Mouse (Mus musculus): ENCODE data around the gene Gm29776.

Gene Gm29776

DNA sequence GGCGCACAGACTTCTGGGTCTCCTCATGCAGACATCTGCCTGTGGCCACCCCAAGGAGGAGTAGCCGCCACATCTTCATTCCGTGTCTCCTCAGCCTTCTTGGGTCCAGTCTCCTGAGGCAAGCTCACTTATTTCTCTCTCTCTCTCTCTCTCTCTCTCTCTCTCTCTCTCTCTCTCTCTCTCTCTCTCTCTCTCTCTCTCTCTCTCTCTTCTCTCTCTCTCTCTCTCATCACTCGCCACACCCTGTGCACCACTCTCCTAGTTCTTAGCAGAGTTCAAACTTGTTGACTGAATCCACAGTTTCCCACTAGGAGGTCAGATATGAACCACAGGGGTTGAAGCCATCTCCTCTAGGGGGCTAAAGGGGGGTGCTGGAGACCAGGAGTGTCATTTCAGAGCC, at the start of gene Gm29776:
Gene Gm29776, minus strand, starts transcription at position 101 of the 400 bp plus-strand sequence.
- DNase-seq = no peak

DNA sequence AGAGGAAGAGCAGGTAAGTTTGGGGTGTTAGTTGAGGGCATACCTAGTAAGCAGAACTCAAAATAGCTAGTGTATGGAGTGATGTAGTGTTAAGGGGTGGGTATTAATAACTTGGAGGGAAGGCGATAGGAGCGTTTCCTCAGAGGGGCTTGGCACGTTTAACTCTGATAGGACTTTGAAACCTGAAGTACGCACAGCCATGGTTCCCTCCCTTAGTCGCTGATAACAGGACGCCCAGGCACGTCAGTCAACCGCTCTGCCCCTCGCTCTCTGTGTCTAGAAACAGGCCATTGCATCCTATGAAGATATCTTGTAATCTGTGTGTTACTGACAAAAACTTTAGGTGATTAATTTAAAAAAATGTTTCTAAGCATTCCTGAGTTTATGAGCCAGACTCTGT, 47.4 kb upstream of the Gm29776 start:
- no peak for DNase-seq

DNA sequence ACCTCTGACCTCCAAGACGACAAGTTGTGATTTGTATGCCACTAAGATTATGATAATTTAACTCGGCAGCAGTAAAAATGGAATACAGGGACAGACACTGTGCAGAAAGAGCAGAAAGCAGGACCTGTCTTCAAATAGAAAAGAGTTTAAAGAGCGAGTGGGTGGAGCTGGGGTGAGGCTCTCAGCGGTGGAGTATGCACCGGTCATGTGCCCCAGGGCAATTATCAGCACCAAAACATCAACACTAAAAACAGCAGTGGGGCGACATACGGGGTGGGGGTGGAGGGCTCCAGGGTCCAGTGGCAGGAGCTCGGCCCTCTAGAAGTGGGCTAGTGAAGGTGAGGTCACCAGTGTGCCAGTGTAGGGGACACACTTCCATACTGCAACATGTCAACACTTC, 45.8 kb upstream of the Gm29776 start:
- DNase-seq = no peak

DNA sequence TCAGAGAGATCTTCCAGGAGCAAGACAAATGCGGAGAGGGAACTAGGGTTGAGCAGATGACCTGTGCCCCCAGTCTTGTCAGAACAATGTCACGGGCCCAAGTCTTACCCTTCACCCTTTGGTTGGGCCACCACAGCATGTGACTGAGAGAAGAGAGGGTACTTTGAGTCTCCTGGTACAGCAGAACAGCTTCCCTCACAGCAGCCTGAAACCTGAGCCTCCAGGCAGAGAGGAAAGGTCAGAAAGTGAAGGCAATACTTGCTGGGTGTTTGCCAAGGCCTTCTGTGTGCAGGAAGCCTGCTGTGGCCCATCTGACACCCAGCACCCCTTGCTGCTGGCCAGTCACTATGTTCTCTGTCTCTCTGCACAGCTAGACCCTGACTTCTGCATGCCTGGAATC, 43.7 kb upstream of the Gm29776 start:
- no peak for DNase-seq

DNA sequence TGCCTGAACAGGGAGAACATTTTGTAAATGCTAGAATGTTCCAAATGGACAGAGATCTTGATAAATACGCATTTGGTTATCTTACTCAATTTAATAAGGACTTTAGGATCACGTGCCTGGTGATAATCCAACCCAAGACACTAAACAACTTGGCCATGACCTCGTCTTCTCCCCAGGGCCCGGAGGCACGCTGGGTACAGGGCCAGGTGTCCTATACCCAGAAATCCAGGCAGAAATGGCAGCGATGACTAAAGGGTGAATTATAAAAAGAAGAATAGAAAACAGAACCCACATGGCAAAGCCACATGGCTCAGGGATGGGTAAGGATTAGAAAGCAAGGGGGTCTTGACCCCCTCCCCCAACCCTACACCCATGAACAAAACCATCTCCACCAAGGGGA, 43.1 kb upstream of the Gm29776 start:
- DNase-seq = no peak

DNA sequence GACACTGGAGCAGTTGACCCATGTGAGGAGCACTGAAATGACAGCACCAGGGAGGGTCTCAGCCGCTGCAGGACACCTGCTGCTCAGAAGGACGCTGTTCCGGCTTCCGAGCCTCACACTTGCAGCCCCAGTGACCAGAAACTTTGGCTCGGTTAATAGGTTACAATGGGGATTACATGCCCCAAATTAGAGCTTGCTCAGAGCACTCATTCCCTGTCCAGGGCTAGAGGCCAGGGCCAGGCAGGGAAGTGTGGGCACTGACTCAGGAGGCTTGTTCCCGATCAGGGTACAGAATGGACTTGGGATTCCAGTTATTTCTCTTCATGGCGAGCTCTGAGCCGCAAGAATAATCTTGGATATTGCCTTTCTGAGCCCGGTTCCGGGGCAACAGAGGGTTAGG, 39.0 kb upstream of the Gm29776 start:
- DNase-seq = no peak

DNA sequence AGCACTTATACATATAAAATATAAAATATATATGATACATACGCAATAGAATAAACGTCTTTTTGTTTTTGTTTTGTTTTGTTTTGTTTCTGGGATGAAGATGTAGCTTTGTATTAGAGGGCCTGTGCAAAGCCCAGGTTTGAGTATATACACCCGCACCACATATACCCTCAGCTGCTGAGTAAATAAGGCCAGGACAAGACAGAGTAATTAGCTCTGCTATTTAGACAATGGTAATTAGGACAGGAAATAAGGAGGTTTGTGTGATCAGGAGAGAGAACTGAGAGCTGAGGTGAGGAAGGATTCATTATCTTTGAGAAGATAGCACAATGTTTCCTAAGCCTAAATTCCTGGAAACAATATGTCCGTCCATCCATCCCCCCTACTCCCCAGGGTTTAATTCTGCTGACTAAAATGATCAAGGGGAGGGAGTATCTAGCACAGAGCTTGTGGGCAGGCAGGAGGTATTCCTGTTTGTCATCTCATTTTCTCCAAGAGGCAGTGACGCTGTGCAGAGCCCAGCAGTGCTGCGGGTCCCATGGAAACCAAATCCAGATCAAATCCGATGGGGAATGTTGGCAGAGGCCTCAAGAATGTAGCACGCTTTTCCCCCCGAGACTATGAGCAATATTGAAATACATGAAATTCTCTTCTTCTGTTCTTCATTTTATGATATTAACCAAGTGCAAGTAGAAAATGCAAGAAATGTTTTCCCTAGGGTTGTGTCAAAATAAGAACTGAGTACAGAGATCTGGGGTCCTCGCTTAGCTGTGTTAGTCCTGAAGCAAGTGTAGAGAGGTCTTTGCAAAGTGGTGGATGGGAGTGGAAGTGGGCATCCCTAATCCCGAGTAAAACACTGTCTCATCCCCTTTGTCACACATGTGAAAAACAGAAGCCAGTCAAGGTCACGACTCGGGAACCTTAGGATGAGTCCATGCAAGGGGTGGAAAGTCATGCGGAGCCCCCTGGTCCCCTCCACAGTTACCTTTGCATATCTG, 38.2 kb upstream of the Gm29776 start:
- no peak for DNase-seq

DNA sequence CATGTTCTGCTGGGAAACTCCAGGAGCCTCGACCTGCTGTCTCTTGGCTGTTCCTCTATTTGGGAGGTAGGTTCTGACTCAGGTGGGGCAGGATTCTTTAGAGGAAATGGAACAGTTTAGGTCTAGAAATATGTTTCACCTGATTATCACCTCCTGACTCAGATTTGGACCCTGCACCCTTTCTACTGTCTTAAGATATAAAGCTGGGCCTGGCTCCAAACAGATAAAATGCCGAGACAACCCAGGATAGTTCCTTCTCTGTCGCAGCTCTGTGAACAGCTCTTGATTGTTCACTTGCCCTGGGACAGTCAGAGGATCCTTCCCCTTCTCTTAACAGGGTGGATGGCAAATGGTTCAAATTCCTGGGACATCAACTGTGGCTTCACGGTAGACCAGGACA, 36.6 kb upstream of the Gm29776 start:
- DNase-seq = no peak

DNA sequence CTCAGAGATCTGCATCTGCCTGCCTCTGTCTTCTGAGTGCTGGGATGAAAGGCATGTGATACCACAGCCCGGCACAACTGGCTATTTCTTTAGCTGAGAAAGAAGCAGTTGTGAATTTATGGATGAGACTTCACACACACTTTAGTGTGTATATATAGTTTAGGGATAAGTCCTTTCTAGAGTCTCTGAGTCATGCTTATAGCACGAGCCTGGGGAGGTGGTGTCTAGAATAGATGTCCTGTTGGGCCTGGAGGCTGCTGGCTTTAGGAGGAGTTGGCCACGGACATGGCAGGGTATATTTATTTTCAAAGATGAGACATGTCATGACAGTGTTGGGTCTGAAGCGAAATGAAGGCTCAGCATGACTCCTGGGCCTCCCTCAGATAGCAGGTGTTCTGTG, 35.4 kb upstream of the Gm29776 start:
- no peak for DNase-seq

DNA sequence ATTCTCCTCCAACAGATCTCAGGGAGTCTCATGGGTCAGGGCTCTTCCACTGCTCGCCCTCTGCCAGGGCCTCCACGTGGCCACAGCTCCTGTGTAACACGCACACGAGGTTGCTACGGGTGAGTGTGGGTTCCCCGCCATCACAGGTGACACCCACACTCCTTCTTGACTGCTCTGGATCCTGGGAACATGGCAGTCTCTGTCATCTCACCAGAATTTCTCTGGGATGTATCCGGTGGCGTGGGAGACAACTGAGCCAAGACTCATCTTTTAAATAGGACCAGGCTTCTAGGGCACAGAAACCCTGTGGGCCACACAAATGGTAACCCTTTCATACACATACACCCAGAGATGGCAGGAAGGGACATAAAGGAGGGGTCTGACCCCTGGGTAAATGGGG, 33.6 kb upstream of the Gm29776 start:
- DNase-seq = no peak

DNA sequence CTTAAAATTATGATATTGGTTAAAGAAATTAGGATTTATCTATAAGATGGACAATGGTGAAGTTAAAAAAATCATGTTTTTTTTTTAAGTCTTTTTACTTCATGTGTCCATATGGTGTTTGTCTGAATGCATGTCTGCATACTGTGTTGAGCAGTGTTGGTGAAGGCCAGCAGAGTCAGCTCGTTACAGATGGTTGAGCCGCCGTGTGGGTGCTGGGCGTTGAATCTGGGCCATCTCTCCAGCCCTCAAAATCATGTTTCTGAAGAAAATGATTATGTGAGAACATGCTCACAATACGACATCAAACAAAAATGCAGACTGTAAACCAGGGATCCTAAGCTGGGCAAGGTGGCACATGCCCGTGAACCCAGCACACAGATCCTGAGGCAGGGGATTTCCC, 31.7 kb upstream of the Gm29776 start:
- DNase-seq = no peak

DNA sequence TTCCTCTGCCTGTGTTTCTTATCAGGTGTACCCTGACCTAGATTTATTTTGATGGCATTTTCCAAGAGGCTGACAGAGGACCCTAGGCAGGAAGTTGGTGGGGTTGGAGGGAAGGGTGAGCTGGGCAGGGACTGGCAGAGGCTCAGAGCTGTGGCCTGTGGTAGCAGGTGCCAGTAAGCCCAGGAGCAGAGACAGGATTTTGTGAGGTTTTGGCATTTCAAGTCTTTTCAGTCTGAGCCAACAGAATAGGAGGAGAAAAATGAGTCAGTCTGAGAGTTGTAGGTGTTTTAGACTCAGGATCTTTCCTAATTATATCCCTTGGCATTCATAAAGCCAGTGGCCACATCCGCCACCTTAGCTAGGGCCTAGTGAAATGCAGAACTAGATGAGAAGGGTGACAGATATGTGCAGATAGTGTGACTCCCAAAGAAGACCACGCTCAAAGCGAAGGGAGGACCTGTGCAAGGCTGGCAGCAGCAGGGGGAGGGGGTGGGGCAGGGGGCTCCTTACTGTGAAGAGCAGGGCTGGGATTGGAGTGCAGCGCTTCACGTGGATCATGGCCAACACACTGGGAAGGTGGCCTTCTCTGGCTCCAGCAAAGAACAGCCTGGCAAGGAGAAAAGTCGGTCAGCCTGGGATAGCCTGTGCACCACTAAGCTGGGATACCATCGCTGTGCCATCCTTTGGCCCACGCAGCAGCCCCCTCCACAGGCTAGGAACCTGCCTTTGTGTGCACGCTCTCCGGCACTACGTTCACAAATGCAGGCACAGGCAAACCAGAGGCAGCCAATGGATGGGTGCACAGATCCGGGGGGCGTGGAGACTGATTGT, 30.4 kb upstream of the Gm29776 start:
- DNase-seq = no peak

DNA sequence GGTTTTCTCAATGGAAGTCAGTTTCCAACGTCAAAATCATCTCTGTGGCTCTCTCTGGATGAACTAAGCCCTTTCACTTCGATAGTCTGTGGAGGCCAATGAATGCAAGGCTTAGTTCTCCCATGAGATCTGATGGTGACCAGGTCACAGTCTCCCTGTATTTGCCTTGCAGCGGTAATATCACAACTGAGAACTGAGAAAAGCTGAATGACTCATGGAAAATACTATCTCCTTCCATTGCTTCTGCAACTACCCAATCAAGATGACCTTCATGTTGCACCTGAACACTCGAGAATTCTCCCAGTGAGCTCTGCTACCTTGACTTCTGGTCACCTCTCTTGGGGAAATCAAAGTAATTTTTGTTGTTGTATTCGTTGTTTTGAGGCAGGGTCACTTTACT, 28.9 kb upstream of the Gm29776 start:
- no peak for DNase-seq

DNA sequence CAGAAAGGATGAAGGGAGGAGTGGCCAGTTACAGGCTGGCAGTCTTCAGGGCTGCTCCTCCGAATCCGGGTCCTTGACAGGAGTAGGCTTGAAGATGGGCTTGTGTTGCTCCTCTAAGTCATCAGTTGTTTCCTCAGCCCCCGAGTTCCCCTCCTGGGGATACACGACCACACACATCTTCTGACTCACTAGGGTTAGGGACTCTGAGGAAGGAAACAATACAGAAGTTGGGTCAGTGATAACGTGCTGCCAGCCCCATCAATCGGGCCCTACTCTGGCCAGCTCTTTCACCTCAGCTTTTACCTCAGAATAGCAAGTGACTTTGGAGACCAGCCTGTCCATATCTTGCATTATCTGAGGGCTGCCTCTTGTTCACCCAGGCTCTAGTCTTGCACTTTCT, 25.4 kb upstream of the Gm29776 start:
- DNase-seq = no peak

DNA sequence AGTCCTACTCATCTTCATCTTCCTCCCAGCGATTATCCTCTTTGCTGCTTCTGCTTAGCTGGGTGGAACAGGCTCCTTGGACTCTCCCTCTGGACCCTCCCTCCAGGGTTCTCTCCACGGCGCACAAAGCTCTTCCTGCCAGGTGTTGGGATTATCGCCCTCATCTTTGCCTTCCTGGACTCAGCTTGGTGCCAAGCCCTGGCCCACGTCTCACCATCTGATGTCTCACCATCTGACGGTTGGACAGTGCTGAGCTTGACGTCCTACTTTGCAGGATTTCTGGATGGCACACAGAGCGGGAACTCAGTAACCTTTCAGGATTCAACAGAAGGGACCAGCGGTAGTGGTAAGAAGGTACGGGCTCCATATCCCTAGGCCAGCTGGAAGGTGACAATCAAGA, 23.1 kb upstream of the Gm29776 start:
- peak; percentile 51 for DNase-seq

DNA sequence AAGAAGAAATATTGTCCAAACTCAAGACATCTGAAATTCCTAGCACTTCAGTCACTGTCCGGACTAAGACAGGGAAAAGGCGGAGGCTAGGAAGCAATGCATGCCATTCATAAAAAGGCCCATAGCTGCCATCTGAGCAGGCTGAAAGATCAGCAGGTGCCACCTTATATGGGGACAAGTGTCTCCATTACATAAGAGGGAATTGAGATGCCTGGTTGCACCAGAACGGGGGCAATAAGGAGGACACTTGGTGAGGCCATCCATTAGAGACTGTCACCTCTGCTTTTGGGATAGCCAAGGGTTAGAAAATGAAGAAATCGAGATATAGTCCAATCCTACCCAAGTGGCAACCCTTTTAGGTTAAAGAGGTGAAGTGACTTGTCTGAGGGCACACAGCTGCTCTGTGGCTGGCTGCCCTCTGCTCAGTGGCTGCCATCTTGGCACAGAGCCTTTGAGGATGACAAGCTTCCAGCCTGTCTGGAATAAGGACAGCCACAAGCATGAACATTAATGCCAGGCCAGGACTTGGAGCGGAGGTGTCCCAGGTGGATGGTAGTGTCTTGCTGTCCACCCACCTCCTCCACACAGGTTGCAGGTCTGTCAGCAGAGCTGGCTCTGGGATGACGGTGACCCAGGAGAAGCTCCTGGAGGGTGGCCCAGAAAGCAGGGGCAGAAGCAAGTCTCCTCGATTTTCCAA, 22.2 kb upstream of the Gm29776 start:
- DNase-seq = peak; percentile 63

DNA sequence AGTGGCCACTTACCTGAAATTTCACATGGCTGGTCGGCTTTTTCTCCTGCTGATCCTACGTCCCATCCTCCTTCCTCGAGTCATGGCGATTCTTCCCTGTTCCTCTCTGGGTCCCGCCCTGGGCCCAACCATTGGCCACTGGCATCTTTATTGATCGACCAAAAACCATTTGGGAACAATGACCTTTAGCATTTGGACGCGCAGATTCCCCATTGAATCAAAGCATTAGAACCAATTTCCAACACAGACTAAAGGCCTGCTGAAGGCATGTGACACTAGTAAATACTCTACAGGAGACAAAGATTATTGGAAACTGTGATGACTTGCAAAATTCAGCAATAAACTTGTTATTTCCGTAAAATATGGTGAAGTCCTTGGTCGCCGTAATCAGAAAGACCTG, 21.4 kb upstream of the Gm29776 start:
- DNase-seq = no peak

DNA sequence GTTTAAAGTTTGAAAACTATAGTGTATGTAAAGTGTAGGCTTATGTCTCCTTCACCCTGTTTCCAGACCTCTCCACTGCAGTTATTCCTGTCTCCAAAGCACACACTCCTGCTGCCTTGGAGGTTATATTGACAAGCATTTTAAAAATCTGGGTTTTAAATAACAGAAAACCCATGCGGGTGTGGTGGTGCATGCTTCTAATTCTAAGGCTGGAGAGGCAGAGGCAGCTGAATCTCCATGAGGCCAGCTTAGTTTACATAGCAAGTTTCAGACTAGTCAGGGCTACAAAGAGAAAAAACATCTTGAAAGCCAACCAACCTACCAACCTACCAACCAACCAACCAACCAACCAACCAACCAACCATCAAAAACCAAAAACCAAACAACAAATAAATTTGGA, 16.8 kb upstream of the Gm29776 start:
- DNase-seq = no peak

DNA sequence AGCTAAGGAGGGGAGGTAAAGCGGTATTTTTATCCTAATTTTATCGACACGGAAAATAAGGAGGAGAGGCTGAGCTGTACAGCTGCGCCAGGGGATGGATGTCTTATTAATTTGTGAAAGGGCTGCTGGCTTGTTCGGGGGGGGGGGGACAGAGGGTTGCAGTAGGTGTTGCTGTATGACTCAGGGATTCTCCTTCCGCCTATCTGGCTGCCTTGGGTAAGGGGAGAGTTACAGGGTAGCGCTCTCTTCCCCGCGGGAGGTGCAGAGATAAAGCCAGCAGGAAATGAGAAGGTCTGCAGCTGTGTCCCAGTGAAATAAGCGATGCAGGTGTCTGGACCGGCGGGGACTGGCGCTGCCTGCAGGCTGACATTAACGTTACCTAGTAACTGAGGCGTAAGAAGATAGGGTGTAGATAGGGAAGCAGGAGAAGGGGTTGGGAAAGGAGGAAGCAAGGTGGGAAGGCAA, 16.0 kb upstream of the Gm29776 start:
- DNase-seq = no peak

DNA sequence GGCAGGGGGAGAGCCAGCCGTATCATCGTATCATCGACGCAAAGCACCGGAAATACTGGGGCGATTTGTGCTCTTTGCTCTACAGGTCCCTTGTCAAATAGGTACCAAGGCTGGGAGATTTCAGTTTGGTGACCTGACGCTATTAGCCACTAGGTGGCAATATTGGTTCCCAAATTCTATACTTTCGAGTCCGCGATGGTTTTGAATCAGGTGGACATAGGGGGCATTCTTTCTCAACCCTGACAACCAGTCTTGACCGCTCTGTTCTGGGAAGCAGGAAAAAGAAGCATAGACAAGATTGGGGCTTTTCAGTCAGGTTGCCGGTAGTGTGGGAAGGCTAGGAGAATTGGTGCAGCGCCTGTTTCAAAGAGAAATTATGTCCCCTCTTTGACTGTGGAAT, 15.5 kb upstream of the Gm29776 start:
- DNase-seq = peak; percentile 77

DNA sequence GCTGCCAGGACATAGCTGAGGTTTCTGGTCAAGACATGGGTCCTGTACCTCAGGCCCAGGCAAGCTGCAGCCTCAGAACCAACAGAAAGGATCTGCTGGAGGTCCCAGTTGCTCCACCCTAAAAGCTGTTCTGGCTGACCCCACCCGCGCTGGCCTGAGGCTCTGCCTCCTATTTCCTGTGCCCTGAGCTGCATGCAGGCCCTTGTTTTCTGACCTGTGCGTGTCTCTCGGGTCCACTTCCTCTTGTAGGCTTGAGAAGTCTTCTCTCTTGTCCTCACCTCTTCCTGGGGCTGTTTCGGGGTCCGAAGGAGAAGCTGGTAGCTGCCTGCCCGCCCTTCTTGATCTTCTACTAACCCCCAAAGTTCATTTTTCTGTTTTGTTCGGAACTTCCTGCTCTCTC, 14.2 kb upstream of the Gm29776 start:
- no peak for DNase-seq

DNA sequence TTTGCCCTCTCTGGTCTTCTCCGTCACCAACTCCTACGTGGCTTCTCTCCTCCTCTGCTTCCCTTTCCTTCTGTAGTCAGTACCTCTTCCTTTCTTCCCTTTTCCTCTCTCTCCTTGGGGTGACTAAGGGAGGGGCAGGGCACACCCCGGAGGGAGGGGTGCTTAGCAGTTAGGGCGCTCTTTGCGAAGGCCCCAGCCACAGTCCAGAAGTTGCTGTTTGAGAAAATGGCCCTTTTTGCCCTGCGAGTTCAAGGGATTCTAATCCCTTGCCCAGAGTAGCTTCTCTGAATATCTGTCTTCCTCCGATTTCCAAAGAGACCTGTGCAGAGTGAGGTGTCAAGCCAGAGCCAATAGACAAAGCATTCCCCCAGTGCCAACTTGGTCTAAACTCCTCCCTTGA, 13.4 kb upstream of the Gm29776 start, which contains the start of gene Cebpe:
Gene Cebpe, minus strand, starts transcription at position 101 of the 400 bp plus-strand sequence.
- DNase-seq = no peak

DNA sequence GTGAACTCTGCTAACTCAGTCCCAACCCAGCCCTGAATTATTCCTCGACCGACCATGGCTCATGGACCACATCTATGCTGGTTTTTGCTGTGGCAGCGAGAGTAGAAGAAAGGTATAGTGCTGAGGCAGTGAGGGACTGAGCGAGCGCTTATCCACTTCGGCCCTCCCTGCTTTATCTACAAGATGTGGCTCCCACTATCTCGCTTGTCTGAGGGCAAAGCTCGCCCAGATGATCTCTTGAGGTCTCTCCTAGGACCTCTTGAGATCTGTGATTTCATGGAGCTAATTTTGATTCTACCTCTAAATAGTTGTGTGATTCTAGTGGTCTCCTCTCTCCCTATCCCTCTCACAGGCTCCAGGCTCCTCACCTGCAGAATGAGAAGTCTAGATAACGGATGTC, 10.4 kb upstream of the Gm29776 start:
- no peak for DNase-seq
